Mouse (Mus musculus): Measurements from ENCODE around the gene Pmm1. TPM values are rescaled to one million over a fixed set of nuclear protein-coding genes. Genes with fewer than 3 reads are reported as not detected.
A peak's percentile ranks its signal among the peaks of the same experiment; 100 is the strongest.

The Pmm1 gene
- polyA plus RNA-seq, 1 experiment from 2014 or later = 84.5 TPM

- Histone ChIP-seq H3K4me2 (replicated peaks) (peak overlapping the region; percentile 79), H3K27ac (replicated peaks) (peak overlapping the region; percentile 85), H3K4me1 (peaks cover 37% of the 10 kb centered on the region), H3K9ac (replicated peaks) (peak overlapping the region; percentile 68), H3K4me3 (peak overlapping the region; percentile 57), H3K36me3 (no peaks in the 10 kb centered on the region; the same call in 1 of the 2 replicates), H3K27me3 (no peaks in the 10 kb centered on the region), H3K9me3 (no peaks in the 10 kb centered on the region)
- ATAC-seq (replicated peaks) = peak; percentile 50
- WGBS = 9% methylated on average over 19 of the region's 19 CpGs
Observed at GRCm38 (mm10) chr15:81937098-81937972, 23.4 kb downstream of the Pmm1 start.

- 1% methylated on average over 12 of the region's 12 CpGs for WGBS
- H3K9me3 ChIP-seq = no peaks in the 10 kb centered on the region
- no peaks in the 10 kb centered on the region; the same call in 1 of the 2 replicates for H3K36me3 ChIP-seq
- H3K4me3 ChIP-seq = peak within 1 kb of the TSS; percentile 57
- peak; percentile 75 for ATAC-seq (replicated peaks)
- peak within 1 kb of the TSS; percentile 85 for H3K27ac ChIP-seq (replicated peaks)
- H3K4me2 ChIP-seq (replicated peaks) = peak within 1 kb of the TSS; percentile 79
- H3K27me3 ChIP-seq = no peaks in the 10 kb centered on the region
- H3K4me1 ChIP-seq = peaks cover 37% of the 10 kb centered on the region
- peak within 1 kb of the TSS; percentile 68 for H3K9ac ChIP-seq (replicated peaks)
Observed at GRCm38 (mm10) chr15:81936679-81937078, 24.1 kb downstream of the Pmm1 start, which contains the start of gene Csdc2. Gene Csdc2, plus strand, starts transcription at chr15:81936759.

GRCm38 (mm10) chr15:81935869-81936637 lies 24.7 kb downstream of the Pmm1 start:
- H3K4me1 ChIP-seq = peaks cover 37% of the 10 kb centered on the region
- WGBS = 61% methylated on average over 7 of the region's 7 CpGs
- H3K4me3 ChIP-seq = peak overlapping the region; percentile 57
- no peaks in the 10 kb centered on the region; the same call in 1 of the 2 replicates for H3K36me3 ChIP-seq
- H3K27me3 ChIP-seq = no peaks in the 10 kb centered on the region
- H3K27ac ChIP-seq (replicated peaks) = peak overlapping the region; percentile 85
- H3K9me3 ChIP-seq = no peaks in the 10 kb centered on the region
- peak overlapping the region; percentile 68 for H3K9ac ChIP-seq (replicated peaks)
- peak overlapping the region; percentile 79 for H3K4me2 ChIP-seq (replicated peaks)
- ATAC-seq (replicated peaks) = peak; percentile 3; the same call in 1 of the 2 replicates

GRCm38 (mm10) chr15:81933986-81934385 lies 26.7 kb downstream of the Pmm1 start:
- Histone ChIP-seq H3K4me3 (no peak overlapping the region), H3K9ac (replicated peaks) (no peak overlapping the region), H3K27ac (replicated peaks) (no peak overlapping the region), H3K4me2 (replicated peaks) (no peak overlapping the region), H3K27me3 (no peaks in the 10 kb centered on the region), H3K4me1 (peaks cover 30% of the 10 kb centered on the region), H3K9me3 (no peaks in the 10 kb centered on the region), H3K36me3 (no peaks in the 10 kb centered on the region)
- WGBS = 81% methylated on average over 1 of the region's 1 CpGs
- ATAC-seq (replicated peaks) = no peak

- Histone ChIP-seq H3K27ac (replicated peaks) (peak overlapping the region; percentile 64), H3K9ac (replicated peaks) (no peak overlapping the region), H3K4me3 (no peak overlapping the region), H3K9me3 (no peaks in the 10 kb centered on the region), H3K36me3 (no peaks in the 10 kb centered on the region), H3K27me3 (no peaks in the 10 kb centered on the region), H3K4me2 (replicated peaks) (no peak overlapping the region), H3K4me1 (peaks cover 24% of the 10 kb centered on the region)
- no peak for ATAC-seq (replicated peaks)
- 29% methylated on average over 12 of the region's 12 CpGs for WGBS
Observed at GRCm38 (mm10) chr15:81932951-81933470, 27.7 kb downstream of the Pmm1 start.

GRCm38 (mm10) chr15:81928277-81928676 lies 32.5 kb downstream of the Pmm1 start:
- no peaks in the 10 kb centered on the region for H3K9me3 ChIP-seq
- no peak overlapping the region for H3K4me2 ChIP-seq (replicated peaks)
- WGBS = 24% methylated on average over 11 of the region's 11 CpGs
- H3K27me3 ChIP-seq = no peaks in the 10 kb centered on the region
- H3K36me3 ChIP-seq = no peaks in the 10 kb centered on the region; the same call in 1 of the 2 replicates
- H3K4me1 ChIP-seq = peaks cover 31% of the 10 kb centered on the region
- H3K27ac ChIP-seq (replicated peaks) = peak overlapping the region; percentile 87
- no peak for ATAC-seq (replicated peaks)
- no peak overlapping the region for H3K9ac ChIP-seq (replicated peaks)
- H3K4me3 ChIP-seq = no peak overlapping the region

- Histone ChIP-seq H3K9ac (replicated peaks) (no peak overlapping the region), H3K36me3 (no peaks in the 10 kb centered on the region; the same call in 1 of the 2 replicates), H3K9me3 (no peaks in the 10 kb centered on the region), H3K4me3 (no peak overlapping the region), H3K27ac (replicated peaks) (peak overlapping the region; percentile 87), H3K27me3 (no peaks in the 10 kb centered on the region), H3K4me1 (peaks cover 31% of the 10 kb centered on the region), H3K4me2 (replicated peaks) (no peak overlapping the region)
- 26% methylated on average over 4 of the region's 4 CpGs for WGBS
- ATAC-seq (replicated peaks) = no peak
Observed at GRCm38 (mm10) chr15:81927741-81928140, 33.0 kb downstream of the Pmm1 start.

- H3K9me3 ChIP-seq = no peaks in the 10 kb centered on the region
- no peaks in the 10 kb centered on the region; the same call in 1 of the 2 replicates for H3K36me3 ChIP-seq
- no peak overlapping the region for H3K9ac ChIP-seq (replicated peaks)
- WGBS = 22% methylated on average over 9 of the region's 9 CpGs
- peaks cover 39% of the 10 kb centered on the region for H3K4me1 ChIP-seq
- H3K27me3 ChIP-seq = no peaks in the 10 kb centered on the region
- peak overlapping the region; percentile 87 for H3K27ac ChIP-seq (replicated peaks)
- ATAC-seq (replicated peaks) = peak; percentile 70; the same call in 1 of the 2 replicates
- H3K4me3 ChIP-seq = peak overlapping the region; percentile 80
- H3K4me2 ChIP-seq (replicated peaks) = peak overlapping the region; percentile 91
Observed at GRCm38 (mm10) chr15:81926446-81926822, 34.3 kb downstream of the Pmm1 start.

GRCm38 (mm10) chr15:81925760-81926445 lies 34.8 kb downstream of the Pmm1 start, which contains the start of gene Polr3h:
Gene Polr3h, minus strand, starts transcription at chr15:81926240.
- 0% methylated on average over 54 of the region's 54 CpGs for WGBS
- peak; percentile 95 for ATAC-seq (replicated peaks)
- Histone ChIP-seq H3K9ac (replicated peaks) (peak within 1 kb of the TSS; percentile 77), H3K4me3 (peak within 1 kb of the TSS; percentile 80), H3K4me1 (peaks cover 45% of the 10 kb centered on the region), H3K4me2 (replicated peaks) (peak within 1 kb of the TSS; percentile 91), H3K27me3 (no peaks in the 10 kb centered on the region), H3K36me3 (no peaks in the 10 kb centered on the region; the same call in 1 of the 2 replicates), H3K27ac (replicated peaks) (peak within 1 kb of the TSS; percentile 87), H3K9me3 (no peaks in the 10 kb centered on the region)

- H3K36me3 ChIP-seq = no peaks in the 10 kb centered on the region; the same call in 1 of the 2 replicates
- H3K4me1 ChIP-seq = peaks cover 49% of the 10 kb centered on the region
- ATAC-seq (replicated peaks) = no peak
- H3K4me3 ChIP-seq = peak overlapping the region; percentile 80
- H3K27me3 ChIP-seq = no peaks in the 10 kb centered on the region
- peak overlapping the region; percentile 91 for H3K4me2 ChIP-seq (replicated peaks)
- H3K9me3 ChIP-seq = no peaks in the 10 kb centered on the region
- H3K9ac ChIP-seq (replicated peaks) = 0 out of 2 replicates have a peak overlapping the region, but pooled peaks have one; percentile 77
- 86% methylated on average over 11 of the region's 11 CpGs for WGBS
- no peak overlapping the region for H3K27ac ChIP-seq (replicated peaks)
Observed at GRCm38 (mm10) chr15:81924933-81925332, 35.8 kb downstream of the Pmm1 start.

- no peaks in the 10 kb centered on the region for H3K9me3 ChIP-seq
- H3K4me2 ChIP-seq (replicated peaks) = no peak overlapping the region
- no peaks in the 10 kb centered on the region for H3K27me3 ChIP-seq
- H3K27ac ChIP-seq (replicated peaks) = peak overlapping the region; percentile 64
- peaks cover 12% of the 10 kb centered on the region for H3K36me3 ChIP-seq
- H3K4me3 ChIP-seq = no peak overlapping the region
- peaks cover 41% of the 10 kb centered on the region for H3K4me1 ChIP-seq
- WGBS = 68% methylated on average over 5 of the region's 5 CpGs
- ATAC-seq (replicated peaks) = no peak
- H3K9ac ChIP-seq (replicated peaks) = peak overlapping the region; percentile 11; the same call in 1 of the 2 replicates
Observed at GRCm38 (mm10) chr15:81921255-81921654, 39.5 kb downstream of the Pmm1 start.
